Mouse (Mus musculus): ENCODE results near the gene Cckar.
"Not testable (repeated sequence)": the region's sequence is repeated elsewhere in the genome, so short reads cannot be mapped to it uniquely, and the experiment has no call there.

Gene Cckar

DNA sequence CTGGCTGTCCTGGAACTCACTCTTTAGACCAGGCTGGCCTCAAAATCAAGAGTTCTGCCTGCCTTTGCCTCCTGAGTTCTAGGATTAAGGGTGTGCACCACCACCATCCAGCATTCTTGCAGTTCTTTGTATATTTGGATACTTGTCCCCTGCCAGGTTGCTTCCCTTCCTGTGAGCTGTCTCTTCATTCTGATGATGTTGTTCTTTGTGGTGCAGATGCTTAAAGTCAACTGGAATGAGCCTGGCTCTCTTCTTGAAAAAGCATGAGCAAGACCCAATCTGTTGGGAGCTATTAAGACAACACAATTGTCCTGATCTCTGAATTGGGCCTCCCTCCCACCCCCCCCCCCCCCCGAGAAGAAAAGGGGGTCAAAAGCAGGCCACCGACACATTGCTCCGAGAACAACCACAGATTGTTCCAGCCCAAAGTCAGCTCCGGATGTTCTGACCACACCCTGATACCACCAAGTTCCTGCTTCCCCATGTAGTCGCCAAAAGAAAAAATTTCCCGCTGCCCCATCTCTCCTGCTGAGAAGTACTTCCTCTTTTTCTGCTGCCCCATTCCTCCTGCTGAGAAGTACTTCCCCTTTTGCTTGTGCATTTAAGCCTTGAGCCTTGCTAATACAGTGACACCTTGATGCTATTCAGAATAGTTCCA lies 33.9 kb downstream of the Cckar start:
- DNase-seq (ENCODE audit: low spot score): not testable (repeated sequence)

DNA sequence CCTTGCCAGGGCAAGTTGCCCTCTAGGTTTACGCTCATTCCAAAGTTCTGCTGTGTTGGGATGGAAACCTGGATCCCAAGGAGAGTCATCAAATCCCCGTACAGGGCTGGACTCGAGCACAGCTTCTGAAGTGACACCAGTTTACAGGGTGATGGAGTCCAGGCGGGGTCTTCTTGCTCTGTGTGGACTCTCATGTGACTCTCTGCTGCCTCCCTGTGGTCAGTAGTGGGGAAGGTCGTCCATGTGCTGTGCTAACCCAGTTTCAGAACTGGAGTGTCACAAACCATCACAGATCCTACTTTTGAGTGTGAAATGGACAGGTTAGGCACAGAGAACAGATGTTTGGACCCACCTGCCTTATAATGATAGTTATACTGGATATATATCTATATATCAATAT lies 35.2 kb downstream of the Cckar start:
- peak; percentile 67 for DNase-seq (ENCODE audit: low spot score)

DNA sequence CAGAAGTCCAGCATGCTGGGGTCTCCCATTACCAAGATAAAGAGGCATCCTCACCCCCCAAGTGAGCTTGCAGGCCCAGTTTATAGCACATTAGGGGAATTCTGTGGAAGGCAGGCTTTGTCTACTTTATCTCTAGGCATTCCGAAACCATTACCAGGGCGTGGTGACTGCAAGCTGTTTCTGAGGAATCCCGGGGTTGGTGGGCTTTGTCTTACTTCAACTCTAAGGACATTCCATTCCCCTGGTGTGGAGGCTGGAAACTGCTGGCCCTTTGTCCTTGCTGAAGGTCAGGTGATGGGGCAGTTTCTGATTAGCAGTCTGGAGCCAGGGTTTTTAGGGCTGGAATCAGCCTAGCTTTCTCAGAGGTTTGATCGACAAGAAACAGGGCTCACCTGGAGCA lies 36.0 kb downstream of the Cckar start:
- no peak for DNase-seq (ENCODE audit: low spot score)

DNA sequence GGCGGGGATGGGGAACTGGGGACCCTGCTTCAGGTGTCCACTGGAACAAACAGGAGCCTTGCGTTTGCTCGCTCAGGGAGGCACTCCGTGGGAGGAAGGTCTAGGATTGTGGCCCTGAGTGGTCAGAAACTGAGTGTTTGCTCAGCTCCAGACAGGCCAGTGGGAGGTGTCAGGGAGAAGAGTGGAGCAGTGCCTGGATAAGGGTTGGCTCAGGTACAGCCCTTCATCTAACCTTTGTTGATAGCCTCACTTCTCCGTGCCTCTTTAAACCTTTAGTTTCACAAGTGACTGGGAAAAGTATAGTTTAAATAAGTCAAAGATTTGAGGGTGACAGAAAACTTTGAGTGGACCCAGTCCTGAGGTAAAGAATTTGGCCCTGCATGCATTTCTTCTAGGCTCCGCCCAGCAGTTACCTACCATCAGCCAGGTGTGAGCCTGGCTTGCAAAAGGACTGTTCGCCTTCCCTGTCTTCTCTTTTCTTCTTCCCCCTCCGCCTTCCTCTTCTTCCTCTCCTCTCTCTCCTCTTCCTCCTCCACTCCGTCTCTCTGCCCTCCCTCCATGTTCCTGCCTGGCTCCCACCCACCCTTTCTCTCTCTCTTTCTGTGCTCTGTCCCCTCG lies 37.1 kb downstream of the Cckar start:
- peak; percentile 41 for DNase-seq (ENCODE audit: low spot score)

DNA sequence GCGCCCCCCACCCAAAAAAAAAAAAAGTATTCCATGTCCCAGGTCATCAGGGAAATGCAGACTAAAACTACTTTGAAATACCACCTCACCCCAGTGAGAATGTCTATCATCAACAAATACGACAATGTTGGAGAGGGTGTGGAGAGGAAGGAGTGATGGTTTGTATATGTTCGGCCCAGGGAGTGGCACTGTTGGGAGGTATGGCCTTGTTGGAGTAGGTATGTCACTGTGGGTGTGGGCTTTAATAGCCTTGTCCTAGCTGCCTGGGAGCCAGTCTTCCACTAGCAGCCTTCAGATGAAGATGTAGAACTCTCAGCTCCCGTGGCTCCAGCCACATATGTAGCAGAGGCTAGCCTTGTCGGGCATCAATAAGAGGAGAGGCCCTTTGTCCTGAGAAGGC lies 39.5 kb downstream of the Cckar start:
- no peak for DNase-seq (ENCODE audit: low spot score)

DNA sequence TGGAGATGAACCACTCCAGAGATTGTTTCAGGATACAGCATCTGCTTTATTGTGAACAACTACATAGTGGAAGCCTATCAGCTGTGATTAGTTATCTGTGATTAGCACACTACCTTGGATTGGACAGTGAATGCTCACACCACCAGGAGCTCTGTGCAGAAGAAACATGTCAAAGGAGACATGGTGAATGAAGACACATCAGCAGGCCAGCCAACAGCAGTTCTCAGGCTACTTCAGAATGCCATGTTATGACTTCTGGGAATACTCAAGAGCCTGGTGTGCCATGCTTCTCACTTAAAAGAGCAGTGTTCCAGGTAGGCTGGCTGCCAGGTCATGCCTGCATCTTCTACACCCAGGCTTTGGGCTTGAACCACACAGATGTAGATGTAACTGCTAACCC lies 43.8 kb downstream of the Cckar start:
- DNase-seq (ENCODE audit: low spot score): no peak

DNA sequence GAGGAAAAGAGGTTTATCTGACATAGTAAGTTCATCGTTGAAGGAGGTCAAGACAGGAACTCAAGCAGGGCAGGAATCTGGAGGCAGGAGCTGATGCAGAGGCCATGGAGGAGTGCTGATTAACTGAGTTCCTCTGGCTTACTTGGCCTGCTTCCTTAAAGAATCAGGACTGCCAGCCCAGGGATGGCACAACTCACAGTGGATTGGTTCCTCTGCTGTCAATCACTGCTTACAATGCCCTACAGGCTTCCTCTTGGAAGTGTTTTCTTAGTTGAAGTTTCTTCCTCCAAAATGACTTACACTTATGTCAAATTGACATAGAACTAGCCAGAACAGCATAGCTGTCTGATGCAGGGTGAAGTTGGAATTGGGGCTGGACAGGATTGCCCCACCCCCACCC lies 45.1 kb downstream of the Cckar start:
- DNase-seq (ENCODE audit: low spot score): no peak

DNA sequence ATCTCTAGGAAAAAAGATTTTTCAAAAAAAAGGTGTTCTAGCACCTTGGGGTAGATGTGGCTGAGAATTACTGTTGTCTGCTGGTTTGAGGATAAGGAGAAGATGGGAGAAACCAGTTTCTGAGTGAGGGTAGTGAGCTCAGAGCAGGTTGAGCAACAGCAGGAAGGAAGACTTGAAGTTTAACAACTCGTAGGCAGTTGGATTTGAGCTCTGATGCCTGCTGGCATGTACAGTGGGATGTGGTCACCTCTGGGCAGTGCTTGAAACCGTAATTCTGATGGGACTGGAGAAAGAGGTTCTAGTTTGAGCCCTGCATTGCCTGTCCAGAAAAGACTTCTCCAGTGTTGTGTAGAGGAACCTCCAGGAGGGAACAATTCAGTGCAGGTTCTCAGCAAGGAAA lies 46.0 kb downstream of the Cckar start:
- no peak for DNase-seq (ENCODE audit: low spot score)

DNA sequence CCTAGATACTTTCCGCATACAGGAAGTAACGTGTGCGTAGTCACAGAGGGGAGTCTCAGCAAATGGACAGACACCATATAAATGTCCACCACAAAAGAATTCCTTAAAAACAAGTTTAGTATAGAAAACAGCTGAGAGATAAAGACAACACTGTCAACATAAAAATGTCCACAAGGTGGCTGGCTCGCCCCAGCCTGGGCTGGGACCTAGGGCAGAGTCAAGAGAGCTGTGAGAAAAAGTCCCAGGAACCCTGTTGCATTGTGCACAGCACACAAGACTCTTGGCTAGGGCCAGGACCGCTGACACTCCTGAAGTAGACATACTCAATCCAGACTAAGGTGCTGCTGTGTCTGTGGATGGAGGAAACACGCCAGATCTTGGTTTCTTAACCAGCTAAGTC lies 49.6 kb downstream of the Cckar start:
- peak; percentile 16 for DNase-seq (ENCODE audit: low spot score)

DNA sequence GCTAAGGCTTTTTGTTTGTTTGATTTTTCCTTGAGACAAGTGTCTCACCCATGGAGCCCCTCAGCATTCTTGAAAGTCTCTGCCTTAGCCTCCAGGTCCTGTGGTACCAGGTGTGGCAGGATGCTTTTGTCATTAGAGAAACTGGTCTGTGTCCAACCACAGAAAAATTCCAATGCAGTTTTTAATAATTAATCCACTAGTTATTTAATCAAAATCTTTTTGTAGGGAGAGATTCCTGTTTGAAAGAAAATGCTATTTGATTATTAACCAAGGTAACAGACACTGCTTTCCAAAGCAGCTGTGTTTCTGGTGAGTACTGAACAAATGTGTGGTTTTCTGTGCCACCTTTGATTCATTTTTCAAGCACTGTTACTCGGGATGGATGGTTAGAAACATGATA lies 50.9 kb downstream of the Cckar start:
- DNase-seq (ENCODE audit: low spot score): no peak

Measured in lung, postnatal 25 days (tissue).